Mouse (Mus musculus): ENCODE results near the gene Hps4. TPM values are rescaled to one million over a fixed set of nuclear protein-coding genes. Genes with fewer than 3 reads are reported as not detected.

Hps4 gene
- total and polyA plus RNA-seq, 3 experiments: 8.0 to 15.5 (median 8.5) TPM

GRCm38 (mm10) chr5:112426635-112427034 lies 83.8 kb downstream of the Hps4 start:
- H3K9ac ChIP-seq (ENCODE audit: low read depth, low read length): no peak overlapping the region
- no peak overlapping the region for H3K4me3 ChIP-seq
- WGBS: 54% methylated on average over 7 of the region's 7 CpGs
- intact Hi-C loops (cut with DNase I): loop anchor here (5.0 kb wide), 1 partner anchor 84 kb away; the partner anchor contains the start of genes Hps4 and Srrd
- TF ChIP-seq CTCF (IDR thresholded peaks at IDR 0.05) (no peak), EP300 (IDR thresholded peaks at IDR 0.05; ENCODE audit: insufficient read depth, low read depth, low read length) (no peak), POLR2A (IDR thresholded peaks at IDR 0.05; ENCODE audit: insufficient read depth, low read depth, low read length) (no peak)
- H3K4me1 ChIP-seq (ENCODE audit: control insufficient read depth, insufficient read depth, low read length): no peaks in the 10 kb centered on the region
- H3K36me3 ChIP-seq (ENCODE audit: control insufficient read depth, insufficient read depth, low read length): no peaks in the 10 kb centered on the region
- DNase-seq: no peak
- peaks cover 2% of the 10 kb centered on the region; the same call in 1 of the 2 replicates for H3K27me3 ChIP-seq (ENCODE audit: control insufficient read depth, insufficient read depth, low read length)
- H3K27ac ChIP-seq: no peak overlapping the region
- no peaks in the 10 kb centered on the region for H3K79me2 ChIP-seq (replicated peaks; ENCODE audit: control insufficient read depth, insufficient read depth, low read length)

GRCm38 (mm10) chr5:112427283-112427682 lies 84.4 kb downstream of the Hps4 start:
- TF ChIP-seq CTCF (IDR thresholded peaks at IDR 0.05) (peak; percentile 93), POLR2A (IDR thresholded peaks at IDR 0.05; ENCODE audit: insufficient read depth, low read depth, low read length) (no peak)
- Histone ChIP-seq H3K79me2 (replicated peaks; ENCODE audit: control insufficient read depth, insufficient read depth, low read length) (no peaks in the 10 kb centered on the region), H3K9ac (ENCODE audit: low read depth, low read length) (no peak overlapping the region), H3K27ac (no peak overlapping the region), H3K27me3 (ENCODE audit: control insufficient read depth, insufficient read depth, low read length) (peaks cover 2% of the 10 kb centered on the region; the same call in 1 of the 2 replicates), H3K36me3 (ENCODE audit: control insufficient read depth, insufficient read depth, low read length) (no peaks in the 10 kb centered on the region), H3K4me3 (no peak overlapping the region), H3K4me1 (ENCODE audit: control insufficient read depth, insufficient read depth, low read length) (no peaks in the 10 kb centered on the region)
- DNase-seq: peak; percentile 19 to 60
- WGBS: 44% methylated on average over 2 of the region's 2 CpGs
- intact Hi-C loops (cut with DNase I): loop anchor here (5.0 kb wide), 1 partner anchor 85 kb away; the partner anchor contains the start of genes Hps4 and Srrd

Other genes starting within 250 kb of the Hps4 start
- gene Cryba4, start 90.6 kb upstream of the Hps4 start, total RNA-seq (2021): 1 to 10 TPM; 5.3 to 7.1 TPM
- 14.4 and 33.8 TPM in 2 replicates for gene Cryba4, start 90.6 kb upstream of the Hps4 start, polyA plus RNA-seq (2012; rRNA removed)
- gene Crybb1, start 87.3 kb upstream of the Hps4 start, total RNA-seq (2021): 1 to 10 TPM; 1.5 to 3.3 TPM
- 2.1 and 2.3 TPM in 2 replicates for gene Crybb1, start 87.3 kb upstream of the Hps4 start, polyA plus RNA-seq (2012; rRNA removed)
- 10 to 100 TPM; 38.3 to 43.6 TPM for gene Tpst2, start 66.4 kb upstream of the Hps4 start, total RNA-seq (2021)
- 36.9 and 37.7 TPM in 2 replicates for gene Tpst2, start 66.4 kb upstream of the Hps4 start, polyA plus RNA-seq (2012; rRNA removed)
- 10 to 100 TPM; 17.6 to 19.4 TPM for gene Tfip11, start 16.7 kb upstream of the Hps4 start, total RNA-seq (2021)
- 16.0 and 18.5 TPM in 2 replicates for gene Tfip11, start 16.7 kb upstream of the Hps4 start, polyA plus RNA-seq (2012; rRNA removed)
- gene Srrd, start within 50 bp of the Hps4 start, total RNA-seq (2021): 1 to 10 TPM; 6.5 to 7.3 TPM
- 23.4 and 28.4 TPM in 2 replicates for gene Srrd, start within 50 bp of the Hps4 start, polyA plus RNA-seq (2012; rRNA removed)
- under 1 TPM in 1 of 2 experiments, not detected in 1; 0.10 TPM for gene Gm6583, start 12.9 kb downstream of the Hps4 start, total RNA-seq (2021)
- 0.04 TPM in 1 of 2 replicates, not detected in the other for gene Gm6583, start 12.9 kb downstream of the Hps4 start, polyA plus RNA-seq (2012; rRNA removed)
- gene Asphd2, start 51.8 kb downstream of the Hps4 start, total RNA-seq (2021): under 1 TPM; 0.50 to 0.89 TPM
- gene Asphd2, start 51.8 kb downstream of the Hps4 start, polyA plus RNA-seq (2012; rRNA removed): 0.88 and 1.00 TPM in 2 replicates
- gene Gm6588, start 106.3 kb downstream of the Hps4 start, total RNA-seq (2021): not detected
- gene Gm6588, start 106.3 kb downstream of the Hps4 start, polyA plus RNA-seq (2012; rRNA removed): not detected in 2 replicates
- under 1 TPM; 0.08 to 0.09 TPM for gene Sez6l, start 234.1 kb downstream of the Hps4 start, total RNA-seq (2021)
- 0.15 and 0.25 TPM in 2 replicates for gene Sez6l, start 234.1 kb downstream of the Hps4 start, polyA plus RNA-seq (2012; rRNA removed)